Mouse (Mus musculus) heart, adult 2 months (tissue): Measurements from ENCODE around the gene Ralbp1.

Experiments used
- CTCF ChIP-seq: fragments of 200-600 bp; IDR thresholded peaks from 2 replicates; pipeline ENCODE4 v1.8.1; 2022; ENCODE audit warnings: antibody characterized with exemption, mild to moderate bottlenecking, moderate library complexity
- POLR2A ChIP-seq: fragments of 200-500 bp; IDR thresholded peaks from 2 replicates; pipeline ENCODE4 v1.6.1; 2011; ENCODE audit warnings: mild to moderate bottlenecking, low read depth, low read length, control low read depth; ENCODE audit not compliant: insufficient read depth

GRCm38 (mm10) chr17:65903826-65904225, 18.2 kb upstream of the Ralbp1 start:
- TF ChIP-seq POLR2A (no peak), CTCF (no peak)
